8 mouse cellular contexts compared by ENCODE assay signal in genomic region chr11:70212896-70213295, GRCm38 (mm10). TPM values are rescaled to one million over a fixed set of nuclear protein-coding genes. Genes with fewer than 3 reads are reported as not detected.
DNase-seq lines count a peak whose midpoint lies in the region; ATAC-seq and TF ChIP-seq lines count a peak whose summit lies in the region.

No protein-coding gene starts in this region.

- no peak for ATAC-seq in heart, embryonic 11.5 days (replicated peaks; ENCODE audit: insufficient number of reproducible peaks, low FRiP score, low TSS enrichment)
- no peak for ATAC-seq in kidney, embryonic 16.5 days (ENCODE audit: low FRiP score, low TSS enrichment)
- peak; percentile 43 for ATAC-seq in lung, postnatal 0 days

- TF ChIP-seq EP300 in lung, postnatal 0 days (IDR thresholded peaks at IDR 0.05): 0 out of 2 replicates have a peak, but pooled peaks have one; percentile 31

- no peak overlapping the region for H3K4me2 ChIP-seq in heart, embryonic 11.5 days
- H3K4me2 ChIP-seq in kidney, embryonic 16.5 days (replicated peaks; ENCODE audit: low read depth, low read length): peak overlapping the region; percentile 63; the same call in 1 of the 2 replicates
- H3K4me2 ChIP-seq in lung, postnatal 0 days (replicated peaks; ENCODE audit: low read depth, low read length): no peak overlapping the region

- H3K4me3 ChIP-seq in heart, embryonic 11.5 days (ENCODE audit: low read depth, low read length): no peak overlapping the region
- no peak overlapping the region for H3K4me3 ChIP-seq in kidney, embryonic 16.5 days (ENCODE audit: low read length)
- no peak overlapping the region for H3K4me3 ChIP-seq in lung, postnatal 0 days (ENCODE audit: low read depth, low read length)

- H3K9me3 ChIP-seq in heart, embryonic 11.5 days (replicated peaks; ENCODE audit: control insufficient read depth, low read length): no peaks in the 10 kb centered on the region
- H3K9me3 ChIP-seq in kidney, embryonic 16.5 days (ENCODE audit: low read length): no peaks in the 10 kb centered on the region
- H3K9me3 ChIP-seq in lung, postnatal 0 days (ENCODE audit: low read length): no peaks in the 10 kb centered on the region

- TF ChIP-seq CTCF in lung, postnatal 0 days (IDR thresholded peaks at IDR 0.05): peak; percentile 80

- peak; percentile 93 for DNase-seq in heart, adult 11 months
- DNase-seq in B cell, adult 2 months: peak; percentile 70 to 77
- peak; percentile 84 for DNase-seq in adrenal gland, postnatal 14 days
- DNase-seq in forelimb bud, embryonic 11.5 days (ENCODE audit: low read depth, low spot score): peak; percentile 63
- peak; percentile 89 for DNase-seq in lung, postnatal 0 days (ENCODE audit: low spot score)
- DNase-seq in testis, postnatal 10 days (ENCODE audit: low spot score): peak; percentile 81

- no peak overlapping the region for H3K9ac ChIP-seq in heart, embryonic 11.5 days (ENCODE audit: low read depth, low read length)
- H3K9ac ChIP-seq in kidney, embryonic 16.5 days (replicated peaks; ENCODE audit: low read length): no peak overlapping the region; the same call in 1 of the 2 replicates
- H3K9ac ChIP-seq in lung, postnatal 0 days (replicated peaks; ENCODE audit: low read depth): no peak overlapping the region

- peaks cover 16% of the 10 kb centered on the region for H3K4me1 ChIP-seq in heart, embryonic 11.5 days (ENCODE audit: control insufficient read depth, insufficient read depth, low read length)
- peaks cover 20% of the 10 kb centered on the region for H3K4me1 ChIP-seq in kidney, embryonic 16.5 days (ENCODE audit: insufficient read depth, low read length)
- H3K4me1 ChIP-seq in lung, postnatal 0 days (ENCODE audit: insufficient read depth, low read depth, low read length): peaks cover 13% of the 10 kb centered on the region; the same call in 1 of the 2 replicates

- no peak overlapping the region for H3K27ac ChIP-seq in heart, embryonic 11.5 days (ENCODE audit: low read depth, low read length)
- no peak overlapping the region for H3K27ac ChIP-seq in kidney, embryonic 16.5 days (ENCODE audit: low read length)
- no peak overlapping the region for H3K27ac ChIP-seq in lung, postnatal 0 days (ENCODE audit: low read length)

- WGBS in heart, embryonic 11.5 days (ENCODE audit: insufficient replicate concordance): 17% methylated on average over 9 of the region's 9 CpGs
- WGBS in kidney, embryonic 16.5 days: 9% methylated on average over 9 of the region's 9 CpGs
- WGBS in lung, postnatal 0 days: 7% methylated on average over 9 of the region's 9 CpGs

- no peaks in the 10 kb centered on the region for H3K36me3 ChIP-seq in heart, embryonic 11.5 days (ENCODE audit: control insufficient read depth, insufficient read depth, low read length)
- no peaks in the 10 kb centered on the region for H3K36me3 ChIP-seq in kidney, embryonic 16.5 days (ENCODE audit: insufficient read depth, low read length)
- no peaks in the 10 kb centered on the region for H3K36me3 ChIP-seq in lung, postnatal 0 days (ENCODE audit: insufficient read depth, low read length)

- H3K27me3 ChIP-seq in heart, embryonic 11.5 days (ENCODE audit: control insufficient read depth, insufficient read depth, low read length): peaks cover 52% of the 10 kb centered on the region
- peaks cover 41% of the 10 kb centered on the region for H3K27me3 ChIP-seq in kidney, embryonic 16.5 days (ENCODE audit: insufficient read depth, low read length)
- peaks cover 32% of the 10 kb centered on the region for H3K27me3 ChIP-seq in lung, postnatal 0 days (replicated peaks; ENCODE audit: insufficient read depth, low read length)

RNA-seq across cellular contexts. Expression of gene Slc16a11, which starts 0.3 kb away (rescaled TPM):
- polyA plus RNA-seq in heart, embryonic 11.5 days (2014; fragmentation: Nextera tagmentation; extraction: Ambion mirVana): 0.36 and 0.39 TPM in 2 replicates
- total RNA-seq in adrenal gland, postnatal 14 days (2021): 0.53 and 0.96 TPM in 2 replicates
- polyA plus RNA-seq in kidney, embryonic 16.5 days (2015; fragmentation: Nextera tagmentation; extraction: Ambion mirVana): 5.2 and 5.5 TPM in 2 replicates
- polyA plus RNA-seq in lung, postnatal 0 days (2015; fragmentation: Nextera tagmentation; extraction: Ambion mirVana): 7.9 TPM in 2 replicates

RNA-seq across cellular contexts. Expression of gene Slc16a13, which starts 8.0 kb away (rescaled TPM):
- 7.6 and 7.8 TPM in 2 replicates for polyA plus RNA-seq in heart, embryonic 11.5 days (2014; fragmentation: Nextera tagmentation; extraction: Ambion mirVana)
- 5.3 and 5.6 TPM in 2 replicates for total RNA-seq in adrenal gland, postnatal 14 days (2021)
- polyA plus RNA-seq in kidney, embryonic 16.5 days (2015; fragmentation: Nextera tagmentation; extraction: Ambion mirVana): 18.6 and 19.3 TPM in 2 replicates
- polyA plus RNA-seq in lung, postnatal 0 days (2015; fragmentation: Nextera tagmentation; extraction: Ambion mirVana): 4.5 and 6.0 TPM in 2 replicates

RNA-seq across cellular contexts. Expression of gene Bcl6b, which starts 16.7 kb away (rescaled TPM):
- polyA plus RNA-seq in heart, embryonic 11.5 days (2014; fragmentation: Nextera tagmentation; extraction: Ambion mirVana): 11.9 and 13.0 TPM in 2 replicates
- 27.0 and 28.1 TPM in 2 replicates for total RNA-seq in adrenal gland, postnatal 14 days (2021)
- polyA plus RNA-seq in kidney, embryonic 16.5 days (2015; fragmentation: Nextera tagmentation; extraction: Ambion mirVana): 27.4 and 31.3 TPM in 2 replicates
- polyA plus RNA-seq in lung, postnatal 0 days (2015; fragmentation: Nextera tagmentation; extraction: Ambion mirVana): 19.2 and 31.6 TPM in 2 replicates

RNA-seq across cellular contexts. Expression of gene 0610010K14Rik, which starts 24.8 kb away (rescaled TPM):
- 129 and 132 TPM in 2 replicates for polyA plus RNA-seq in heart, embryonic 11.5 days (2014; fragmentation: Nextera tagmentation; extraction: Ambion mirVana)
- total RNA-seq in adrenal gland, postnatal 14 days (2021): 55.7 and 62.4 TPM in 2 replicates
- polyA plus RNA-seq in kidney, embryonic 16.5 days (2015; fragmentation: Nextera tagmentation; extraction: Ambion mirVana): 170 and 173 TPM in 2 replicates
- polyA plus RNA-seq in lung, postnatal 0 days (2015; fragmentation: Nextera tagmentation; extraction: Ambion mirVana): 115 and 118 TPM in 2 replicates

RNA-seq across cellular contexts. Expression of gene Gm21988, which starts 26.7 kb away (rescaled TPM):
- polyA plus RNA-seq in heart, embryonic 11.5 days (2014; fragmentation: Nextera tagmentation; extraction: Ambion mirVana): 7.7 and 9.3 TPM in 2 replicates
- total RNA-seq in adrenal gland, postnatal 14 days (2021): 3.6 and 5.4 TPM in 2 replicates
- 10.5 and 11.5 TPM in 2 replicates for polyA plus RNA-seq in kidney, embryonic 16.5 days (2015; fragmentation: Nextera tagmentation; extraction: Ambion mirVana)
- polyA plus RNA-seq in lung, postnatal 0 days (2015; fragmentation: Nextera tagmentation; extraction: Ambion mirVana): 11.0 and 15.3 TPM in 2 replicates
